ENCODE assay signal across 30 mouse cellular contexts in the genomic region with DNA sequence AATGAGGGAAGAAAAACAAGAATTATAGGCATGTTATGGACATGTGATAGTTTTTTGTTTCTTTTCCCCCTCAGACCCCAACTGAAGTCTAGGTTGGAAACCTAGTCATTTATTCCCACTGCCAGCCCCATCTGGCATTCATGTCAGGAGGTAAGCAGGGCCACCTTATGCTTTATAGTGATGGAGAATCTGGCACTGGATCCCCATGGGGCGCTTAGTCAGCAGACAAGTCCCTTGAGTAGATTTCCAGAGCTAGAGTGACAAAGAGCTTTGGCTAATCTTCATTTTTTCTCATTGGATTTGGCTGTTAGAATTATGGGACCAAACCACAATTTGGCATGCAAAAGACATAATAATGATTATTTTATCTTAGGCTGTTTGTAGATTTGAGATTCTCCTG.
DNase-seq lines count a peak whose midpoint lies in the region; ATAC-seq and TF ChIP-seq lines count a peak whose summit lies in the region.
"Had no signal": no experiment of that assay in that cellular context is flagged by ENCODE, and none has a peak within 500 bp of the region (broad histone marks: within the 10 kb centered on the region; RNA-seq: fewer than 3 reads in every experiment).

No protein-coding gene starts in this region.

- H3K36me3 ChIP-seq in midbrain, postnatal 0 days (ENCODE audit: insufficient read depth, low read length): no peaks in the 10 kb centered on the region
- no peaks in the 10 kb centered on the region for H3K36me3 ChIP-seq in midbrain, embryonic 15.5 days (replicated peaks)
- H3K36me3 ChIP-seq: embryonic facial prominence, embryonic 13.5 days; heart, embryonic 13.5 days; intestine, embryonic 15.5 days; liver, embryonic 12.5 days; neural tube, embryonic 13.5 days; stomach, embryonic 15.5 days had no signal

- H3K9me3 ChIP-seq in midbrain, postnatal 0 days (ENCODE audit: low read length): no peaks in the 10 kb centered on the region
- no peaks in the 10 kb centered on the region for H3K9me3 ChIP-seq in midbrain, embryonic 15.5 days
- H3K9me3 ChIP-seq: embryonic facial prominence, embryonic 13.5 days; heart, embryonic 13.5 days; intestine, embryonic 15.5 days; liver, embryonic 12.5 days; neural tube, embryonic 13.5 days; stomach, embryonic 15.5 days had no signal

- no peak for ATAC-seq in midbrain, postnatal 0 days (ENCODE audit: low FRiP score)
- no peak for ATAC-seq in midbrain, embryonic 15.5 days (replicated peaks)
- ATAC-seq: activated CD4-positive, CD25-positive, alpha-beta regulatory T cell, adult 4 months; forebrain, embryonic 16.5 days; hindbrain, embryonic 16.5 days; intestine, embryonic 15.5 days; liver, embryonic 12.5 days; liver, postnatal 0 days had no signal

- peak; percentile 3 for DNase-seq in midbrain, postnatal 0 days (ENCODE audit: low spot score)
- DNase-seq in cerebellum, adult 11 months: peak; percentile 18
- peak; percentile 24 for DNase-seq in cerebellum, adult 8-10 months
- peak; percentile 25 to 52 for DNase-seq in cerebellum, postnatal 25 days
- DNase-seq in thymus, adult 18-20 months: no peak
- no peak for DNase-seq in layer of hippocampus, adult 8-10 months (ENCODE audit: low spot score in 2 of 2)
- no peak for DNase-seq in lung, postnatal 4 days
- DNase-seq: adrenal gland, adult 2 months; adrenal gland, postnatal 36 days; B cell, adult 2 months; heart, adult 2 months; heart, postnatal 10 days; kidney, adult 2 months; kidney, postnatal 10 days; liver, postnatal 0 days; right cerebral cortex, postnatal 25 days; thymus, postnatal 14 days had no signal

- H3K4me1 ChIP-seq in midbrain, postnatal 0 days (ENCODE audit: insufficient read depth, low read length): no peaks in the 10 kb centered on the region
- no peaks in the 10 kb centered on the region for H3K4me1 ChIP-seq in midbrain, embryonic 15.5 days
- H3K4me1 ChIP-seq: embryonic facial prominence, embryonic 13.5 days; heart, embryonic 13.5 days; intestine, embryonic 15.5 days; liver, embryonic 12.5 days; neural tube, embryonic 13.5 days; stomach, embryonic 15.5 days had no signal

- no peak overlapping the region for H3K4me3 ChIP-seq in midbrain, postnatal 0 days (ENCODE audit: low read depth, low read length)
- H3K4me3 ChIP-seq in midbrain, embryonic 15.5 days: no peak overlapping the region
- H3K4me3 ChIP-seq: embryonic facial prominence, embryonic 13.5 days; erythroblast, embryonic 14.5 days; heart, adult 2 months; heart, embryonic 13.5 days; intestine, embryonic 15.5 days; left cerebral cortex, adult 2 months; liver, embryonic 12.5 days; neural tube, embryonic 13.5 days; stomach, embryonic 15.5 days had no signal

- no peak overlapping the region for H3K9ac ChIP-seq in midbrain, postnatal 0 days (replicated peaks; ENCODE audit: low read length, poor library complexity, severe bottlenecking)
- H3K9ac ChIP-seq in midbrain, embryonic 15.5 days: no peak overlapping the region
- H3K9ac ChIP-seq: embryonic facial prominence, embryonic 13.5 days; heart, embryonic 13.5 days; intestine, embryonic 15.5 days; liver, embryonic 12.5 days; liver, postnatal 0 days; neural tube, embryonic 13.5 days; stomach, embryonic 15.5 days had no signal

- no peaks in the 10 kb centered on the region for H3K27me3 ChIP-seq in midbrain, postnatal 0 days (ENCODE audit: insufficient read depth, low read length)
- H3K27me3 ChIP-seq in midbrain, embryonic 15.5 days (replicated peaks): no peaks in the 10 kb centered on the region
- H3K27me3 ChIP-seq: embryonic facial prominence, embryonic 13.5 days; heart, embryonic 13.5 days; intestine, embryonic 15.5 days; liver, embryonic 12.5 days; neural tube, embryonic 13.5 days; stomach, embryonic 15.5 days had no signal

- no peak overlapping the region for H3K4me2 ChIP-seq in midbrain, postnatal 0 days (ENCODE audit: low read depth, low read length, poor library complexity, severe bottlenecking)
- H3K4me2 ChIP-seq in midbrain, embryonic 15.5 days: no peak overlapping the region
- H3K4me2 ChIP-seq: embryonic facial prominence, embryonic 13.5 days; heart, embryonic 13.5 days; intestine, embryonic 15.5 days; liver, embryonic 12.5 days; neural tube, embryonic 13.5 days; stomach, embryonic 15.5 days had no signal

- no peak overlapping the region for H3K27ac ChIP-seq in midbrain, postnatal 0 days (ENCODE audit: low read depth, low read length)
- H3K27ac ChIP-seq in midbrain, embryonic 15.5 days: no peak overlapping the region
- H3K27ac ChIP-seq: embryonic facial prominence, embryonic 13.5 days; heart, adult 2 months; heart, embryonic 13.5 days; intestine, embryonic 15.5 days; left cerebral cortex, adult 2 months; liver, embryonic 12.5 days; macrophage; neural tube, embryonic 13.5 days; stomach, embryonic 15.5 days had no signal

- 71% methylated on average over 1 of the region's 1 CpGs for WGBS in midbrain, postnatal 0 days
- 55% methylated on average over 1 of the region's 1 CpGs for WGBS in midbrain, embryonic 15.5 days

- TF ChIP-seq CTCF in midbrain, postnatal 0 days (IDR thresholded peaks at IDR 0.05): no peak

Comparison
In these comparisons a context has a peak if more than half of its experiments do, and no peak if none do; other contexts are left out.
1. DNase-seq: peak in midbrain, postnatal 0 days (single experiment), cerebellum, adult 11 months (single experiment), cerebellum, adult 8-10 months (single experiment) and cerebellum, postnatal 25 days (2 of 2); none in thymus, adult 18-20 months (0 of 2), layer of hippocampus, adult 8-10 months (0 of 2) and lung, postnatal 4 days (0 of 2).